Mouse (Mus musculus) cortical plate, adult 2 months (tissue): ENCODE measurements around the gene Sec24a.

Experiments
- CTCF ChIP-seq: fragments of 200-500 bp; IDR thresholded peaks from 2 replicates; pipeline ENCODE4 v1.5.1; 2011; ENCODE audit warnings: mild to moderate bottlenecking, control low read depth, low read length; ENCODE audit not compliant: insufficient read depth; ENCODE audit errors: extremely low read depth
- POLR2A ChIP-seq: fragments of 200-500 bp; IDR thresholded peaks from 2 replicates; pipeline ENCODE4 v1.6.1; 2011; ENCODE audit warnings: mild to moderate bottlenecking, low read length, control low read depth; ENCODE audit not compliant: insufficient read depth; ENCODE audit errors: extremely low read depth

- TF ChIP-seq CTCF (no peak), POLR2A (no peak)
These were observed 68.5 kb downstream of the Sec24a start for GRCm38 (mm10) chr11:51694984-51695383.
